Mouse (Mus musculus) lung, adult 2 months (tissue): ENCODE results near the gene Npc1l1. TPM values are rescaled to one million over a fixed set of nuclear protein-coding genes. Genes with fewer than 3 reads are reported as not detected.

Source experiments
- DNase-seq: peaks from one replicate; pipeline ENCODE4 v3.0.0; 2022
- H3K4me1 ChIP-seq: fragments of 200-500 bp; 2 replicates; pipeline ENCODE4 v1.6.1; 2011; ENCODE audit warnings: low read length; ENCODE audit not compliant: control insufficient read depth, insufficient read depth
- H3K4me3 ChIP-seq: fragments of 200-500 bp; replicated peaks from 2 replicates; pipeline ENCODE3; 2011; ENCODE audit warnings: low read depth, mild to moderate bottlenecking, control low read depth, low read length; ENCODE audit errors: extremely low read depth
- CTCF ChIP-seq: fragments of 200-500 bp; IDR thresholded peaks from 2 replicates; pipeline ENCODE4 v1.5.1; 2011; ENCODE audit warnings: mild to moderate bottlenecking, low read length, control low read depth; ENCODE audit not compliant: insufficient read depth
- POLR2A ChIP-seq: fragments of 200-500 bp; IDR thresholded peaks from 2 replicates; pipeline ENCODE4 v1.6.1; 2011; ENCODE audit warnings: low read depth, mild to moderate bottlenecking, control low read depth, low read length, borderline replicate concordance; ENCODE audit errors: extremely low read depth
- WGBS: fragments of 180-500 bp; shearing (Covaris S2); methylation state at CpG from one replicate; pipeline ENCODE4 v1.1.7; 2018; 5-methylcytosine and 5-hydroxymethylcytosine counted together
- polyA plus RNA-seq: library from polyadenylated mRNA; depleted of rRNA; stranded (reverse); fragments of >200 nt; gene quantifications from 2 replicates; pipeline ENCODE4 v1.2.3, GENCODE M21; 2012

The Npc1l1 gene
- polyA plus RNA-seq, 1 experiment: 0.34 TPM

- H3K4me1 ChIP-seq: peaks cover 8% of the 10 kb centered on the region; the same call in 1 of the 2 replicates
- DNase-seq: no peak
- H3K4me3 ChIP-seq: no peak overlapping the region
- WGBS: 80% methylated on average over 3 of the region's 3 CpGs
- TF ChIP-seq CTCF (no peak), POLR2A (no peak)
Observed at GRCm38 (mm10) chr11:6187399-6187798, 42.5 kb downstream of the Npc1l1 start.

GRCm38 (mm10) chr11:6184202-6184935 is 45.6 kb downstream of the Npc1l1 start:
- 25% methylated on average over 11 of the region's 11 CpGs for WGBS
- no peak for TF ChIP-seq POLR2A
- no peak for TF ChIP-seq CTCF
- Histone ChIP-seq H3K4me3 (no peak overlapping the region), H3K4me1 (peaks cover 16% of the 10 kb centered on the region)
- no peak for DNase-seq

GRCm38 (mm10) chr11:6183246-6183645 is 46.7 kb downstream of the Npc1l1 start:
- DNase-seq: no peak
- Histone ChIP-seq H3K4me1 (peaks cover 25% of the 10 kb centered on the region), H3K4me3 (no peak overlapping the region)
- no peak for TF ChIP-seq CTCF
- 48% methylated on average over 2 of the region's 2 CpGs for WGBS

- TF ChIP-seq POLR2A: no peak
- TF ChIP-seq CTCF: 0 out of 2 replicates have a peak, but pooled peaks have one; percentile 9
- Histone ChIP-seq H3K4me1 (peaks cover 25% of the 10 kb centered on the region), H3K4me3 (no peak overlapping the region)
- no peak for DNase-seq
- WGBS: 65% methylated on average over 6 of the region's 6 CpGs
Observed at GRCm38 (mm10) chr11:6180811-6181399, 49.0 kb downstream of the Npc1l1 start.

GRCm38 (mm10) chr11:6179194-6179593 is 50.7 kb downstream of the Npc1l1 start:
- DNase-seq: no peak

GRCm38 (mm10) chr11:6178673-6179166 is 51.2 kb downstream of the Npc1l1 start:
- no peak for DNase-seq
- TF ChIP-seq CTCF (no peak), POLR2A (no peak)
- H3K4me1 ChIP-seq: peaks cover 23% of the 10 kb centered on the region
- H3K4me3 ChIP-seq: no peak overlapping the region
- 16% methylated on average over 2 of the region's 2 CpGs for WGBS

More at GRCm38 (mm10) chr11:6179194-6179593, 50.7 kb downstream of the Npc1l1 start:
- no peak for TF ChIP-seq POLR2A
- no peak for TF ChIP-seq CTCF
- WGBS: 23% methylated on average over 8 of the region's 8 CpGs
- Histone ChIP-seq H3K4me1 (peaks cover 25% of the 10 kb centered on the region), H3K4me3 (no peak overlapping the region)

GRCm38 (mm10) chr11:6177781-6178420 is 52.0 kb downstream of the Npc1l1 start:
- TF ChIP-seq POLR2A: no peak
- TF ChIP-seq CTCF: no peak
- DNase-seq: no peak
- 87% methylated on average over 8 of the region's 8 CpGs for WGBS
- H3K4me3 ChIP-seq: no peak overlapping the region
- peaks cover 23% of the 10 kb centered on the region for H3K4me1 ChIP-seq

GRCm38 (mm10) chr11:6175506-6175905 is 54.4 kb downstream of the Npc1l1 start:
- 25% methylated on average over 1 of the region's 1 CpGs for WGBS
- DNase-seq: no peak

GRCm38 (mm10) chr11:6174719-6175118 is 55.2 kb downstream of the Npc1l1 start:
- DNase-seq: peak; percentile 27
- WGBS: 9% methylated on average over 7 of the region's 7 CpGs
- no peak for TF ChIP-seq POLR2A
- no peak for TF ChIP-seq CTCF
- no peak overlapping the region for H3K4me3 ChIP-seq
- peaks cover 19% of the 10 kb centered on the region for H3K4me1 ChIP-seq

More at GRCm38 (mm10) chr11:6175506-6175905, 54.4 kb downstream of the Npc1l1 start:
- Histone ChIP-seq H3K4me1 (peaks cover 20% of the 10 kb centered on the region), H3K4me3 (no peak overlapping the region)
- no peak for TF ChIP-seq POLR2A
- no peak for TF ChIP-seq CTCF
